Mouse (Mus musculus) frontal cortex, adult 2 months (tissue): Measurements from ENCODE around the gene Dnm1. TPM values are rescaled to one million over a fixed set of nuclear protein-coding genes. Genes with fewer than 3 reads are reported as not detected.

Experiments used
- DNase-seq, 2 experiments: peaks; one replicate each; pipeline ENCODE4 v3.0.0; 2022; ENCODE audit warnings: low spot score in 1 of 2; ENCODE audit errors: extremely low spot score in 1 of 2
- polyA plus RNA-seq: library from polyadenylated mRNA; depleted of rRNA; stranded (reverse); fragments of >200 nt; gene quantifications from 2 replicates; pipeline ENCODE4 v1.2.3, GENCODE M21; 2012; rRNA removed

The Dnm1 gene
- 1,288 and 1,302 TPM in 2 replicates for polyA plus RNA-seq

- DNase-seq = peak; percentile 85 to 97
These were observed at the start of gene Dnm1 for GRCm38 (mm10) chr2:32353007-32353542. Gene Dnm1, minus strand, starts transcription at chr2:32353338.

DNA sequence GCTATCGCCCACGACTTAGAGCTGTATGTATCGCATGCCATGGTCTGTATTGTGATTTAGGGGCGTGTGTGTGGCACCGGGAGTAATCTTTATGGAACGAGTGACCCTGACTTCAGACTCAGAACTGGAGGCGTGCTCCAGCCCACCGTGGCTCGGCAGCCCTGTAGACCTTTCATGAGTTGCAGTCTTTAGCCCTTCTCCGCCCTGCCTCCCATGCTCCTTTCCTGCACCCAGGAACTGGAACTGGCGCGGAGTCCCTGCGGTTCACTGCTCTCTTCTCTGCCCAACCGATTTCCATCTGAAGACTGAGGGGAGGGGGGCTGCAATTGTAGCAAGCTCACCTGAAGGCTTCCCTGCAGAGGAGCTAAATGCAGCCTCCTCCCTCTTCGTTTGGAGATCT is 43.6 kb upstream of the Dnm1 start:
- no peak for DNase-seq

- DNase-seq = peak; percentile 93 to 95
These were observed 42.9 kb upstream of the Dnm1 start for GRCm38 (mm10) chr2:32395946-32396621.

GRCm38 (mm10) chr2:32395484-32395945 is 42.4 kb upstream of the Dnm1 start, which contains the start of gene Ptges2:
Gene Ptges2, plus strand, starts transcription at chr2:32395896.
- peak; percentile 82 to 89 for DNase-seq

GRCm38 (mm10) chr2:32394973-32395372 is 41.8 kb upstream of the Dnm1 start:
- peak in 1 of 2 experiments; percentile 56 for DNase-seq

DNA sequence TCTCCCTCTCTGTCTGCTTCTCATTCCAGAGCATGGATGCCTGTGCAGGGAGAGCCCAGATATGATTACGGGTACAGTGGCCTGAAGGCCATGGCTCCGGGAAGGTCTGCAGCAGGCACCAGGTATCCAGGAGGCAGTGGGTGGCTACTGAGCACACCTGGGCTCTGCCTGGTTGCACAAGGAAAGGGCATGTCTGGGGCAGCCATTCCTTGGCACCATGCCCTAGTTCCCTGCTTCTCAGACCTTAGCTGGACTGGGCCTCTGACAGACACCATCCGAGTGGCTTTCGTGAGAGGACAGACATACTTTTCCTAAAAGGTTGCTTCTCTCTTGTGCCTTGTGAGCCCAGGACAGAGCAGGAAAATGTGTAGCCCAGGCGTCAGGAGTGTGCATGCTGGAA is 38.9 kb upstream of the Dnm1 start:
- DNase-seq = no peak

DNA sequence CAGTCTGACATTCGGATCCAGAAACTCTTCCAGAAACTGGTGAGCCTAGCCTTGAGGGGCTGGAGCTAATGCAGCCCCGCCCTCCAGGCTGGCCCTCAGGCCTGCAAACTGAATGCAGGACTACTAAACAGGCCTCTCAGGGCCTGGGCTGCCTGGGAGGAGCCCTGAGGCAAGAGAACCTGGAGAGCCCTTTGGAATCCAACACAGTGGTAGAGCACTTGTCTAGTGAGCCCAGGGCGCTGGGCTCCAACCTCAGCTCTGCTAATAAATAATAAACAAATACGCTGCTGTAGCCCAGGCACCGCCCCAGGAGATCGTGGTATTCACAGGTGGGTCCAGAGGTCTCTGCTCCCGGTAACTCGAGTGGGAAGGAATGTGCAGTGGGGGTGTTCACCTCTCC is 37.7 kb upstream of the Dnm1 start:
- DNase-seq = no peak

DNA sequence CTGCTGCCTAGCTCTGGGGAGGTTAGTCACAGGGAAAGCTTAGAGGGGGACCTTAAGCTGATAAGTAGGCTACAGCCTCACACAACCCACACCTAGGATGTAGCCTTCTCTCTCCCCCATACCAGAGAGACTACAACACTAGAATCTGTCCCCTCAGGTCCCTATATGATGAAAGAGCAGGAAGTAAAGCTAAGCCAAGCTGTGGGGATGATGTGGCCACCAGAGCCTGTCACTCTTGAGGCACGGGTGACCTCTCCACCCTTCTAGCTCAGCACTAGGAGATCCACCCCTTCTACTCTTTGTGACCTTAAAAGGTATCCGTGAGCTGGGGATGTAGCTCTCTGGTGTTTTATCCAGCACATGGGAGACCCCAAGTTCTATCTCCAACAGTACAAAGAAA is 36.0 kb upstream of the Dnm1 start:
- DNase-seq = no peak

GRCm38 (mm10) chr2:32387706-32388490 is 34.8 kb upstream of the Dnm1 start, which contains the start of gene Lcn2:
Gene Lcn2, minus strand, starts transcription at chr2:32388252.
- DNase-seq = no peak

GRCm38 (mm10) chr2:32382689-32383088 is 29.6 kb upstream of the Dnm1 start:
- DNase-seq = peak in 1 of 2 experiments; percentile 47

DNA sequence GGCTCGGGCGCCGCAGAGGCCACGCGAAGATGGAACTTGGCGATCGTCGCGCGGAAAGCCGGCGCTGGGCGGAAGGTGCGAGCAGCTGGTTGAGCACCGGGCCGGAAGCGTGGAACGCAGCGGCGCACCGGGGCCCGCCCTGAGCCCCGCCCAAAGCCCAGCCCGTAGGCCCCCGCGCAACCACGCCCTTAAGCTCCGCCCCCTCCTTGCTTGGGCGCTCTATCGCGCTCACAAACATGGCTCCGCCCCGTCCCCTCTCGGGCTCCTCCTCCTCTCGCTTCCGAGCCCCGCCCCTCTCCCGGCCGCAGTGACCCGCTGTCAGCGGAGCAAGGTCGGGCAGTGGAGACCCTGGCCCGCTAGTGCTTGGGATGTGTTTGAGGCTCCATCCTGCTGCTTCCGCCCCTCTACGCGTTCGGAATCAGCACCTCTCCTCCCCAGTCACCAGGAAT is 28.7 kb upstream of the Dnm1 start, which contains the start of gene 1110008P14Rik:
Gene 1110008P14Rik, minus strand, starts transcription at position 164 of the 449 bp plus-strand sequence.
- peak; percentile 85 to 95 for DNase-seq

GRCm38 (mm10) chr2:32381141-32381774 is 28.1 kb upstream of the Dnm1 start:
- peak in 1 of 2 experiments; percentile 52 for DNase-seq

DNA sequence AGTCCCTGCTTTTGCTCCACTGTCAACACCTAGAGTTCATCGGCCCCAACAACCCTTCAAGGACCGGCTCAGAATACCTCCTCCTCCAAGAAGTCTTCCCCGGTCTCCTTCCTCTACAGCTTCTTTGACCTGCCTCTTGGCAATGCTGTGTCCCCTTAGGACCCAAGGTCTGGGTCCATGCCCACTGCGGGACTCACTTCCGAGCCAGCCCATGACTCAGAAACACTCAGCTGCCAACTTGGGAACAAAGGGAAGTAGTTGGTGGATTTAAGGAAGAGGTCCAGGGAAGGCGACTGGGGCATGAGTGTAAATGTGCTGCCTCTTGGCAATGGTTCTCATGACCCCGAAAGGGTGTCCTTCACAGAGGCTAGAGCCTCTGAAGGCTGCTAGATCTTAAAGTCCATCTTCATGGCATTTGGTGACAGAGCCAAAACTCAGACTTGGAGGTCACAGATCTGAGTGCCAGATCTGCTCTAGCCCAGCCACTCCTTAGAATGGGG is 26.9 kb upstream of the Dnm1 start:
- no peak for DNase-seq

DNA sequence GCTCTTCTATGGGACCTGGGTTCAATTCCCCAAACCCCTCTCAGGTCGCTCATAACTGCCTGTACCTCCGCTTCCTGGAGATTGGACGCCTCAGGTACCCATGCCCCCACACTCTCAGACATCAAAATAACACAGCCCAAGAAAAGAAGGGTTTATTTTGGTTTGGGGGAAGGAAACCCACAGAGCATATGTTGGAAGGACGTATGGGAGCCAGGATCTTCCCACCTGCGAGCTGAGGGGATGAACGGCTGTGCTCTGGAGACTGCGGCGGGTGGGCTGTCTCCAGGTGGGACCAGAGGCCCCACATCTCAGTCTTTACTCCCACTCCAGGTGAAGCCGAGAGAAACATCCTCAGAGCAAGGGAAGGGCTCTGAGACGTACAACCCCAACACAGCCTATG is 23.8 kb upstream of the Dnm1 start:
- peak in 1 of 2 experiments; percentile 63 for DNase-seq

DNA sequence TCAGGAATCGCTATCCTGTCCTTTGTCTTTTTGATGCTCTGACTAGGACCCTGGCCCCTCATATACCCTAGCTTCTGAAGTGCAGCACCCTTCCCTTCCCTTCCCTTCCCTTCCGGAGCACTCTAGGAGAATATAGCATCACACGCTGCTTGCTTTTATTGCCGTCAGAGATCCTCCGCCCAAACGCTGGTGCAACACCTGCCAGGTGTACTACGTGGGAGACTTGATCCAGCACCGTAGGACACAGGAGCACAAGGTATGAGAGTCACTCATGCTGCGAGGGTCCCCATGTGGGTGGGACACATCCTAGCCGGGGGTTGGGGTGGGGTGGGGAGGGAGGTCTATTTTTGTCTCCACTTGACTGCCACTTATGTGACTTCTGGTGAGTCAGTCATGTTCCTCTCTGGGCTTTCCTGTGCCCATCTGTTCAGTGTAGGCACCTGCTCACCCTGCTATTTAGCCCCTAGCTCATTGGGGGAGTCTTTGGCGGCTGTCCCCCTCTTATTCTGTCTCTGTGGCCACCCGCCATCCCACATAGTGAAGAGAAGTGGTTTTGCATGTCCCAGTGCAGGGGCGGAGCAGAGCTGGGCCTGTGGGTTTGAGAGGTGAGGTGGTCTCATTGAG is 22.3 kb upstream of the Dnm1 start:
- DNase-seq = peak in 1 of 2 experiments; percentile 56

GRCm38 (mm10) chr2:32374191-32374590 is 21.1 kb upstream of the Dnm1 start:
- DNase-seq = no peak

DNA sequence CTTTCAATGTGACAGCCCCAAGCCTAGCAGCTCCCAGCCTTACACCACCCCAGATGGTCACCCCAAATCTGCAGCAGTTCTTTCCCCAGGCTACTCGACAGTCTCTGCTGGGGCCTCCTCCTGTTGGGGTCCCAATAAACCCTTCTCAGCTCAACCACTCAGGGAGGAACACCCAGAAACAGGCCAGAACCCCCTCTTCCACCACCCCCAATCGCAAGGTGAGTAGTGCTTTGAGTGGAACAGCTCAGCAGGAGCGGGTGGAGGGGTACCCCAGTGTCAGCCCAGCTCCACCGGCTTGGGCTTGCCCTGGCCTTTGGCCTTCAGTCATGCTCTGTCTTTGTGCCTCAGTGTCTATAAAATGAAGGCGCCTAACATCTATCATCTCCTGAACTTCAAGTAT is 14.2 kb upstream of the Dnm1 start:
- no peak for DNase-seq

GRCm38 (mm10) chr2:32364121-32364520 is 11.0 kb upstream of the Dnm1 start:
- no peak for DNase-seq

- no peak for DNase-seq
These were observed 10.4 kb upstream of the Dnm1 start for GRCm38 (mm10) chr2:32363376-32364106.
